Mouse (Mus musculus) thymus, postnatal 25 days (tissue): Measurements from ENCODE around the gene Slc29a2.

Source experiments
- DNase-seq: peaks from one replicate; pipeline ENCODE4 v3.0.0; 2022

Slc29a2 gene

DNA sequence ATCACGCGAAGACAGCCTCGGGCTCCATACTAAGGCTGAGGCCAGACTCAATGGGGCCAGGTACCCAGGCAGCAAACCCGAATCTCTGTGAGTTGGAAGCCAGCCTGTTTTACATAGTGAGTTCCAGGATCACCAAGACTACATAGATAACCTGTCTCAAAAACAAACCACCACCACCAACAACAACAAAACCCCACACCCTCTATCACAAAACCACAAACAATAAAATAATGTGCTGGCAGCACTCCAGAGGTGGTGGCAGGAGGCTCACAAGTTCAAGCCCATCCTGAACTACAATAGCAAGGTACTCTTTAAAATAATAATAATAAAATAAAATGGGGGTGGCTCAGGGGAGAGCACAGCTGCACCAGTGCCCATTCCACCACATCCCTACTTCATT, 12.9 kb downstream of the Slc29a2 start:
- no peak for DNase-seq

- peak; percentile 64 for DNase-seq
Measured at GRCm38 (mm10) chr19:5037678-5038571, 14.3 kb downstream of the Slc29a2 start.

DNA sequence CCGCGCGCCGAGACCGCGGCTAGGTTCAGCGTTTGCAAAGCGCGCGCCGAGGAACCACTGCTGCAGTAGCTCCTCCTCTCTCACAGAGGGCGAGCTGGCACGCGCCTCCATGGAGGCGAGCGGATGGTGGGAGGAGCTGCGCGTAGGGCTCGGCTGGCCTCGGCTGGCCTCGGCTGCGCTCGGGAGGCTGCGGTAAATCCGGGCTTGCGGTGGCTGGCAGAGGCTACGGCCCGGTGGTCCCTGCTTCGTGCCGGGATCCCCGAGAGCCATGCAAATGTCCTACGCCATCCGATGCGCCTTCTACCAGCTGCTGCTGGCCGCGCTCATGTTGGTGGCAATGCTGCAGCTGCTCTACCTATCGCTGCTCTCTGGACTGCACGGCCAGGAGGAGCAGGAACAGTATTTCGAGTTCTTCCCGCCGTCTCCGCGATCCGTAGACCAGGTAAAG, 15.1 kb downstream of the Slc29a2 start, which contains the start of the genes B4gat1 and AC124502.3:
TSS of gene B4gat1 (plus strand) at position 118 of the 448 bp plus-strand sequence.
TSS of gene AC124502.3 (plus strand) at position 183 of the 448 bp plus-strand sequence.
- DNase-seq = peak; percentile 88

DNA sequence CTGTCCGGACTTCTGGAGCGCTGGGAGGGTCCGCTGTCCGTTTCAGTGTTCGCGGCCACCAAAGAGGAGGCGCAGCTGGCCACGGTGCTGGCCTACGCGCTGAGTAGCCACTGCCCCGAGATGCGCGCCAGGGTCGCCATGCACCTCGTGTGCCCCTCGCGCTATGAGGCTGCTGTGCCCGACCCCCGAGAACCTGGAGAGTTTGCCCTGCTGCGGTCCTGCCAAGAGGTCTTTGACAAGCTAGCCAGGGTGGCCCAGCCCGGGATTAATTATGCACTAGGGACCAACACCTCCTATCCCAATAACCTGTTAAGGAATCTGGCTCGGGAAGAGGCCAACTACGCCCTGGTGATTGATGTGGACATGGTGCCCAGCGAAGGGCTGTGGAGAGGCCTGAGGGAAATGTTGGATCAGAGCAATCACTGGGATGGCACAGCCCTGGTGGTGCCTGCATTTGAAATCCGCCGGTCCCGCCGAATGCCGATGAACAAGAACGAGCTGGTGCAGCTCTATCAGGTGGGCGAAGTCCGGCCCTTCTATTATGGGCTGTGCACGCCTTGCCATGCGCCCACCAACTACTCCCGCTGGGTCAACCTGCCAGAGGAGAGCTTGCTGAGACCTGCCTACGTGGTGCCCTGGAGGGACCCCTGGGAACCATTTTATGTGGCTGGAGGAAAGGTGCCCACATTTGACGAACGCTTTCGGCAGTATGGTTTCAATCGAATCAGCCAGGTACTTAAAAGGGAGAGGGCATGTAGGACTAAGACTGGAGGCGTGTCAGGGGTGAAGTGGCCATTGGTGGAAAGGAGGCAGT, 15.8 kb downstream of the Slc29a2 start:
- no peak for DNase-seq

DNA sequence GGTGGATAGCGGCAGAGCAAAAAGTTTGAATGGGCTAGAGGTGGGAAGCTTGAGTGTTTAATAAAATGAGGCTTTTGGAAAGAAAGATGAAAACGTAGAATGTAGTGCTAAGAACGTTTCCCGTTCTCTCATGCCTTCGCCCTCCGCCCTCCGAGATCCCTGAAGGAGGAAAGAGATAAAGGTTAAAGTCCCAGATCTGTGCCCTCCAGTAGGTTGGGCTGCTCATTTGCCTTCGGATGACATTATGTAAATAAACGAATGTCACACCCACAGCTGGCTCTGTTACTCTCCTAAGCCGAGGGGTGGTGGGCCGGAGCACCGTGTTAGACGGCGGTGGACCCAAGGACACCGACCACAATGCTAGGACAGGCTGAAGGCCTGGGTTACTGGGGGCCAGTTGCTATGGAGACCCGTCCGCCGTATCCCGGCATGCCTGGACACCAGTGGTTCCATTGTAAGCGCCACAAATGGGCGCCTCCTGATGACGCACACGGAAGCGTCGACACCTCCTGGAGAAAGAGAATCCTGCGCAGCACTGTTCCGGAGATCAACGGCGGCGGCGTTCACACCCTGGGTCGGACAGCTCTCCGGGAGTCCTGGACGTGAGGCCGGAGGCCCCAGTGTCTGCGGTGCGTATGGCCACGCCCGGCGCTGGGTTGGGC, 17.3 kb downstream of the Slc29a2 start, which contains the start of gene Brms1:
TSS of gene Brms1 (plus strand) at position 493 of the 662 bp plus-strand sequence.
- peak; percentile 83 for DNase-seq

DNA sequence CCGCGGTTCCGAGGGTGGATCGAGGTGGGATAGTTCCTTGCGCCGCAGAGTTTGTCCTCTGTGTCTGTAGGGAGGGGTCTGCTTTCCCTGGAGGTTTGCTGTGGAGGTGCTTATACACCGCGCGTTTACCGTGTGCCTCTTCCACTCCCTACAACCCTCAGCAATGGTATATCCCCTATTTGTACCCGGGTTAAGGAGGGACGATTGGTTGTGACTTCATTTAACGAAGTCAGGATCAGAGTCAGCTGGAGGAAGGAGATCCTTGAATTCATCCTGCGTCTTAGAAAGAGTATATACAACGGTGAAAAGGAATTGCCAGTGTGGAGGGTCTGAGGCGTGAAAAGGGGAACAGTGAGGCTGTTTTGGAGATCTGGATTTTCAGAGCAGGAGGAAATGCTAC, 17.9 kb downstream of the Slc29a2 start:
- DNase-seq = no peak

DNA sequence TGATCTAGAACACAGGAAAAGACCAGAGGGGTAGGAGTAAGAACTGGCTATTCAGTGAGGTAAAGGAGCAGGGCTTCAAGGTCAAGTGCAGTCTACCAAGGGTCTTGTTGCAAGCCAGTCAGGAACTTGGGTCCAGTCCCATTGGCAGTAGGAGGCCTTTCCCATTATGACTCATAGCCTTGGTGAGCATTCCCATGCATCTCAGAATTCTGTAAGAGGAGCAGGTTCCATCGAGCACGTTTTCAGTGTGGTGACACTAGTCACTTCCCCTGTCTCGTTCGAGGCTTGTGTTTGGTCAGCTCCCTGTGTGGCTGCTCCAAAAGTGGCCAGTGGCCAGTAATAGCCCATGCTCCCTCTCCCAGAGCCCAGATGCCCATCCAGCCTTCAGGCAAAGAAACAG, 21.9 kb downstream of the Slc29a2 start:
- DNase-seq = no peak

GRCm38 (mm10) chr19:5048138-5049056, 24.7 kb downstream of the Slc29a2 start:
- no peak for DNase-seq

DNA sequence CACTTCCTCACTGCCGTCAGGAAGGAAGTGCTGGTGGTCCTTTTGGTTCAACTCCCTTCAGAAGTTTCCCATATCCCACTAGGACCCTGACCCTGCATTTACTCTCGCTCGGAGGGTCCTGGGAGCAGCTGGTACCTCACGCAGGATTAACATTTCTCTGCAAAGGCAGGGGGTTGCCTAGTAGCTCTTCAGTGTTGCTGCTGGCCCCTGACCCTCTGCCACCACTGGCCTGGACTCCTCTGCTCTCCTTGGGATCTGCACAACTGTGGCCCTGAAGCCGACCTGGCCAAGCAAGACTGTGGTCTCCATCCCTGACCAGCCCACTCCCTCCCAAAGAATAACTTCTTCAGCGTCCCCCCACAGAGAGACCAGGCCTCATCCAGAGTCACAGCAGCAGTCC, 25.7 kb downstream of the Slc29a2 start:
- DNase-seq = no peak

- no peak for DNase-seq
Measured at GRCm38 (mm10) chr19:5050047-5050905, 26.6 kb downstream of the Slc29a2 start, which contains the start of gene Rin1. Rin1 (plus strand) TSS chr19:5050481.

- DNase-seq = no peak
Measured at GRCm38 (mm10) chr19:5051031-5051430, 27.4 kb downstream of the Slc29a2 start.

DNA sequence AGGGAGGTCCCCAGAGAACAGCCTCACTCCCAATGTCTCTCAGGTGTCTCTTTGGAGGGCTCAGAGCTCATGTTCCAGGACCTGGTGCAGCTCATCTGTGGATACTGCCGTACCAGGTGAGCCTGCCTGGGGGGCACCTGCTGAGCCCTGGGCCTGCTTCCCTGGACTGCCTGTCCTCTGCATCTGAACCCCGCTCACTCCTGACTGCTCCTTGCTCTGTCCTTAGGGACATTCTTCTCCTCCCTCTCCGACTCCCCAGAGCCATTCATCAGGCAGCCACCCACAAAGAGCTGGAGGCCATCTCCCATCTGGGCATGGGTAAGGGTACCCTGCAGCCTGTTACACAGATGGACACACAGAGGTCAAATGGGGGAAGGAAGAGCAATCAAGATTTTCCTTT, 27.9 kb downstream of the Slc29a2 start:
- no peak for DNase-seq

GRCm38 (mm10) chr19:5052166-5052822, 28.6 kb downstream of the Slc29a2 start:
- no peak for DNase-seq

- no peak for DNase-seq
Measured at GRCm38 (mm10) chr19:5052853-5053252, 29.2 kb downstream of the Slc29a2 start.

DNA sequence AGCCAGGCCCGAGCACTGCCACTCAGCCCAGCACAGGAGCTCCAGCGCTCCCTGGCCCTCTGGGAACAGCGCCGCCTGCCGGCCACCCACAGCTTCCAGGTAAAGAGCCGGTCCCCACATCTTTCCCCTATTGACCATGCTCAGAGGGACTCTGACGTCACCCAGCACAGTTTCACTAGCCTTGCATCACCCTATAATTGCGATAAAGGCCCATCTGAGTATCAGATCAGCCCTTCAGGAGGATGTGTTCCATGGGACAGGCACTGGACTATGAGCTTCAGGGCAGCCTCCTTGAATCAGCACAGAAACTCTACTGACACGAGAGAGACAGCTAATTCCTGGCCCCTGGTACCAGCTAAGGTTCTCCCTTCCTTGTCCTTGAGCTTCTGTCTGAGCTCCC, 30.2 kb downstream of the Slc29a2 start:
- DNase-seq = peak; percentile 36

GRCm38 (mm10) chr19:5056251-5056650, 32.6 kb downstream of the Slc29a2 start:
- DNase-seq = peak; percentile 42

DNA sequence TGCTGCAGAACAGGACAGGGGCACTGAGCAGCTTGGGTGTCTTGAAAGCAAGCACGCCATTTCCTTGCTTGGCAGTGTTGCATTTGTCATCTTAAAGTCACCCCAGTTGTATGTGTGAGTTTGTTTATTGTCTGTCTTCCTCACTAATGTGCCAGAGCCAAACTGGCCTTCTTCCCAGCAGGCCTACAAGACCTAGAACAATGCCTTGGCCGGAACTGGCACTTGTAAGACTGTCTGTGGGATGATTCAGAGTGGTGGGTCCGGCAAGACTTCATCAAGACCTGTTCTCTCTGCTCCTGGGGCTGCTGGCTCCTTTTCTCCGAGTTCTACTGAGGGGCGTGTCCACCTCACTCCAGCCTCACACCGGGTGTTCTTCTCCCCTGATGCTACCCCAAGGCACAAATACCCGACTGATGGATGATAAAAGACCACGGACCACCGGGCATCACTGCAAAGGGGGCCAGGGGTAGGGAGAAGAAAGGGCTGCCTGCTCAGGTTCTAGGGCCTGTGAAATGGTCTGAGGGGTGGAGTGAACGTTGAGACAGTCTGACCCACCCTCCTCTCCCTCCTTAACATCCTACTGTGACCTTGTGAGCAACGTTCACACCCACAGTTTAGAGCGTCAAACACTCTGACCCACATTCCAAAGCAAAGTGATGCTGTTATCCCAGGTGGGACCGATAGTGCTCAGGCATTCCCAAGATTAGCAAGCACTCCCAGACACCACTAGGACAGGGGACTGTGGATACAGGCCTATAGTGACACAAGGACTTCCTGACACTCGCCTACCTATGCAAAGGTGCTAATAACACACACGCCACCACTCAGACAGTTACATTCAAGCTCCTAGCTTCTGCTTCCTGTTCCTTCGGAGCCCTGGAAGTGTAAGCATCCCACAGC, 34.5 kb downstream of the Slc29a2 start:
- DNase-seq = no peak

DNA sequence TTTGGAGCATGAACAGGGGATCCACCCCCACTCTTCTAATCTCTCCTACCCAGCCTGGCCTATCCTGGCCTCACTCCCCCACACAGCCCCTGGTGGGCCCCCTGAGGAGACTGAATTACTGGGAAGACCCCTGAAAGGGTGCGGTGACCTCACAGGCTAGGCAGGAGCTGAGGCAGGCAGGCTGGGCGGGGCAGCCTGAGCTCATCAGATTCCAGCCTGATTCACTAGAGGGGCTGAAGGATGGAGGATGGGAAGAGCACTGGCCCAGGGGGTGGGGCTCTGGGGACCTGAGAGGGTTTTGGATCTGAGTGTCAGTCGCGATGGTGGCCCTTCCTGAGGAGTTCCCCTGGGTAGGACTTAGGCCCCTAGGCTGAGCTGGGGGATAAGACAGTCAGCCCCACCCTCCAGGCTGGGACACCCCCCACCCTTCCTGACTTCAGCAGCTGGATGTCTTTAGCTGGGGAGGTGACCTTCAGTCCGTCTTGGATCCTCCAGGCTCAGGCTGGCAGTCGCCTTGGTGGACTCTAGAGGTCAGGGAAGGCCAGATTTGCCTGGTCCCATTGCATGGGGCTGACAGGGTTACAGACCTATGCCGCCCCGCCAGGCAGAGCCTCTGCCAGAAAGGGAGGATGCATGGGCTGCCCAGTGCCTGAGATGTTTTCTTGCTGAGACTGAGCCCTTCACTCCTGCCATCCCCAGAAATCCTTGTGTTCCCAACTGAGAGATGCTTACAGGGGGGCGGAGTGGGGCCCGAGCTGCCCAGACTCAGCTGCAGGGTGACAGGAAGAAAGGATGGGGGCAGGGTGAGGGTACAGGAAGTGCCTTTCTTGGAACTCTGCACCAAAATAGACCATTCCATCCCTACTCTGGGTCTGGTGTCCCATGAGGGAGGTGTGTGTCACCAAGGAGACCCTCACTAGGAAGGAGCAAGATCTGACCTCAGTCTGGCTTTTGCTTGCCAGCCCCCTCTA, 35.4 kb downstream of the Slc29a2 start:
- no peak for DNase-seq
